Mouse (Mus musculus) kidney, postnatal 14 days (tissue): ENCODE measurements around the gene Tecta.

Experiments used
- DNase-seq: peaks from one replicate; pipeline ENCODE4 v3.0.0; 2022; ENCODE audit warnings: mixed read lengths

Tecta gene

GRCm38 (mm10) chr9:42399829-42400228 lies at the start of gene Tecta:
Gene Tecta, minus strand, starts transcription at chr9:42399929.
- no peak for DNase-seq

- no peak for DNase-seq
Observed at GRCm38 (mm10) chr9:42449043-42449442, 49.3 kb upstream of the Tecta start.

DNA sequence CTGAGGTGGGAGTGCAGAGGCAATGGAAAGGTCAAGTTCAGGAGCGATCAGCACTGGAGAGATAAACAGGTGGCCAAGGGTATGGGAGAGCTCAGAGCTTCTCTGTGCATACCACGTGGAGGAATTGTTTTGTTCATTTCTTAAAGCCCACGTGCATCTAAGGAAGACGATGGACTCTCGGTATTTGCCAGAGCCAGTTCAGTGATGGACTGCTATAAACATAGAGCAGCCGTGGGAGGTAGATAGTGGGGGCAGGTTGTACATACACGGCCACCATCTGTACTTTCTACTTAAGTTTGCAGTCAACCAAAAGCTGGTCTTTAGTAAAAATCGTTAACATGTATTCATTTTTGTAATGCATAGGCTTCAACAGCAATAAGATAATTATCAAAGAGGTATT lies 42.4 kb upstream of the Tecta start:
- no peak for DNase-seq

DNA sequence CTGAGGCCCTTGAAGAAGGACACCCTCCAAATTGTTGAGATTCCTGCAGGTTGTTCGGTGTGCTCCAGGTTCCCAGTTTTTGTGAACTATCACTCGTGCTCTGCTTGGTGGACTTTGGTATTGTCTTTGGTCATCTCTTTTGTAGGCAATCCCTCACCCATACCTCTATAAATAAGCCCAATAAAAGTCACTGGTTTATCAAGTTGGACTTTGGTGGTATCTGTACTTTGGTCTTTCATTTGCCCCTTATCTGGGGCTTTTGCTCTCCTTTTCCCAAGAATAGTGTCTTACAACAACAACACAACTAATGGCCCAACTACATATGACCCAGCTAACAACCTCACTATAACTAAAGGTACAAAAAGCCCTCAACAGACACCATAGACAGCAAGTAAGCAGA lies 41.5 kb upstream of the Tecta start:
- no peak for DNase-seq

- DNase-seq: no peak
Observed at GRCm38 (mm10) chr9:42439446-42439845, 39.7 kb upstream of the Tecta start.

- DNase-seq: peak; percentile 23
Observed at GRCm38 (mm10) chr9:42432155-42432554, 32.4 kb upstream of the Tecta start.

DNA sequence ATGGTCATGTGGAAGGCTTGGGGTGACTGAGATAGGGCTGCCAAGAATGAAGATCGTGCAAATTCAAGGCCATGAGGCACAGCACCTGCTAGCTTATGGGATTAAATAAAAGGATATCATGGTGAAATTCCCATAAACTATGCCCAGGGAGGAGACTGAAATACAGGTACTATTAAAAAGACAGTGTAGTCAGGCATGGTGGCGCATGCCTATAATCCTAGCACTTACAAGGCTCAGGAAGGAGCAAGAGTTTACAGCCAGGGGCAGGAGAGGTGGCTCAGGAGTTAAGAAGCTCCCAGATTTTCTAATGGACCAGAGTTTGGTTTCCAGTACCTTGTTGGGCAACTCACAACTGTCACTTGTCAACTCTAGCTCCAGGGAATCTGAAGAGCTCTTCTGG lies 31.9 kb upstream of the Tecta start:
- no peak for DNase-seq

GRCm38 (mm10) chr9:42428060-42428924 lies 28.6 kb upstream of the Tecta start:
- peak; percentile 33 for DNase-seq

DNA sequence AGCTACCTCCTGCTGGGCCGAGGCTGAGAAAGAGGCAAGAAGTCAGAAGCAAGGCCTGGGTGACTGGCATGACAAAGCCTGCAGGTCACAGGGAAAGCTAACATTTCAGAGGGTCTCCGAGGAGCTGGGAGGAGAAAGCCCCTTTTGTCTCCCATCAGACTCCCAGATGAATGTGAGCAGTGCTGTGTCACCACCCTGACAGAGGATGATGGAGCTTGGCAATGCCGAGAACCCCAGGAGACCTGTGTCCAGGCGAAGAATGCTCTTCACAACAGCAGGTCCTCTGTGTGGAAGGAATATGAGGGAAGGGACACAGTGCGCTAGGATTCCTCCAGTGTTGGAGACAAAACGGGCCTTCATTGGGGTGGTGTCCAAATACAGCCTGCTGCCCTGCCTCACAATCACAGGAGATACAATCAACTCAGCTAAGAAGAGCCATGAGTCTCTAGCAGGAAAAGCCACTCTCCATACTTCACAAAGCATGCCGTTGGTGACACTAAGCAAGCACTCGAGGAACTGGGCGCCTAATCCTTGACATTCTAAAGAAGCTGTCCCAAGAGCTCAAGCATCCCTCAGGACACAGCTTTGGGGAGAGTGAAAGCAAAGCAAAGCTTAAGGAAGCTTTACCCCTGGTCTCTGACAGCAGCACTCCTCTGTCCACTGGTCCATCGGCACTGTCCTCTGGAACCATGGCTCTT lies 27.1 kb upstream of the Tecta start:
- DNase-seq: no peak

DNA sequence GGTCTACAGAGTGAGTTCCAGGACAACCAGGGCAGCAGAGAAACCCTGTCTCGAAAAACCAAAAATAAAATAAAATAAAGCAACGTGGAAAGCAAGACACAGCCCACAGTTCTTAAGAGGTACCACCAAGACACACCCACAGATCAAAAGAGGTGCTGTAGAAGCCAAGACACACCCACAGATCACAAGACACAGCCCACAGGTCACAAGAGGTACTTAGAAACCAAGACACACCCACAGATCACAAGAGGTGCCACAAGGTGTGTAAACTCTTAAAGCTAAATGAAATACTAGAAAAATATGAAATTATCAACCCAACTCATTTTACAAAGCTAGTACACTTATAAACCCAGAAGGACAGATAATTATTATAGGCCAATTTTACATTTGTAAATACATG lies 23.9 kb upstream of the Tecta start:
- DNase-seq: no peak

DNA sequence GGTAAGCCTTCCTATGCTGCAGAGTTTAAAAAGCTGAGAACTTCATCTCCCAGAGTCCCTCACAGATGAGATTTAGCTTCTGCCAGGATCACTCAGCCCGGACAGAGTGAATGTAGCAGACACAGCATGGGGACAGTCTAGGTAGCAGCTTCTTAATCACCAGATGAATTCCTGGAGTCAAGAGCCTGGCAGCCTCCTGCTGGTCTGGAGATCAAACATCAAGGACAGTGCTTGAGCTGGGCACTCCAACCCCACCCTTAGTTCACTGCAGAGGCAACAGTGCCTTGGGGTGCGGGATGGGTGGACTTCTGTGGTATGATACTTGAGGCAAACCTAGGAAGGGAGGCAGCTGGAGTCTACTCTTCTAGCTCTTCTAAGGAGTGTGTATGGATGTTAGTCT lies 20.0 kb upstream of the Tecta start:
- DNase-seq: no peak

DNA sequence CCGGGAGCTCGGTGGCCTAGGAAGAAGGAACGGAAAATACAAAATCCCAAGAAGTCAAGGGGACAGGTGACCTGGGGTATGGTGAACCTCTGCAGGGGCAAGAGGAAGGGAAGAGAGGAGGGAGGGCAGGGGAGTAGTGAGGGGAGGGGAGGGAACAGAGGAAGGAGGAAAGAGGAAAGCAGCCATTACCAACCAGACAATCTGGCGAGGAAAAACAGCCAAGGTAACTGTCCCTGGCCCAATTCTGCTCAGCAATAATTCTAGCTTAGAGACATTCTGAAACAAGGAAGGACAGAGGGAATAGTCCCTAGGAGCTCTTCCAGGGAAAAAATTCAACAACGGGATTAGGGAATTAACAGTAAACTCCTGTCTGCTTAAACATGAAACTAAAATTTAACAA lies 19.1 kb upstream of the Tecta start:
- no peak for DNase-seq

GRCm38 (mm10) chr9:42417352-42417952 lies 17.7 kb upstream of the Tecta start:
- DNase-seq: no peak

GRCm38 (mm10) chr9:42415184-42415583 lies 15.5 kb upstream of the Tecta start:
- DNase-seq: no peak

DNA sequence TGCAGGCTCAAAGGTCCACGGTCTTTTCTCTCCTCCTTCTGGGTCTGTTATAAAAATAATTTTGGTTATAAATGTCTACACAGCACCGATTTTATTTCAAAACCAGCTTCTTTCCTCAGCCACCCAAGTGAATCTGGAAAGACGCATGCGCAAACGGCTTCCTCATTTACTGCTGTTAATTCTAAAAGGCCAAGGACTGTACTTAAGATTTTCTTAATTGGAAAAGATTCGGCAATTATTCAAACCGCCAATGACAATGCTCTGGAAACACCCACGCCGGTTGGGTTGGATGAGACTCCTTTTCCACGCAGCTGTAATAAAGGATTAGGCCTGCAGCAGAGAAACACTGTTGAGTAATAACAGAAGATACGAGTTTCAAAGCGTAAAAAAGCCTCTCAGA lies 13.6 kb upstream of the Tecta start:
- no peak for DNase-seq

GRCm38 (mm10) chr9:42411296-42411695 lies 11.6 kb upstream of the Tecta start:
- DNase-seq: peak; percentile 28

DNA sequence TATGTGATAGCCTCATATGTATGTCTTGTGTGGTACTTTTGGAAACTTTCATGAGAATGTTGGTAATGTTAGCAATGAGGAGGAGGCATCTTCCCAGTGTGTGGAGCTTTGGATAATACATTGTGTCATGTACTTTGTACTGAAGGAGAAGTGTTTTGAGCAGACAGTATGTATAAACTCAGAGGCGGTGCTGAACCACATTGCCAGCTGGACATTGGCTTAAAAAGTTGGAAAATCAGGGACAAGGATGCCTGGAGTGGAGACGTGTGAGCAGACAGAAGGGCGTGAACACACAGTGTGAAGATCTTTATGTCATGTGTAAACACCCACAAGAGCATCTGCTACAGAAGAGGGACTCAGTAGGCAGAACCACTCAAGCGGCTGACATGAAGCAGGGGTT lies 6.0 kb upstream of the Tecta start:
- DNase-seq: no peak

GRCm38 (mm10) chr9:42401486-42401885 lies 1.8 kb upstream of the Tecta start:
- DNase-seq: no peak

DNA sequence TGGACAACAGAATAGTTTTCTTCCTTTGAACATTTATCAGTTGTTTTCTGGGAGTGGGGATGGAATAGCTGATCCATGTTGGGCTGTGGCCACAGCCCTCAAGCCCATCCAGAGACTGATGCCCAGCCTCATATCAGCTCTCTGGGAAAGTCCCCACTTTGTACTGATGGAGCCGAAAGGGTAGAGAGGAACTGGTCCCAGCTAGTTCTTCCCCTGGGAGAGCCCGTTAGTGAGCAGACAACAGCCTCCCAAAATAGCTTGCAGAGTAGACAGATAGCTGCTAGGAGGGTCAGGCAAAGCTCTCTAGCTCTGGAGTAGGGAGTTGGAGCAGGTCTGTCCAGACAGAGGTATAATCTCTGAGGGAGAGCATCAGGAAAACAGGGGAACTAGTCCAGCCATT lies 3.6 kb downstream of the Tecta start:
- no peak for DNase-seq

- DNase-seq: no peak
Observed at GRCm38 (mm10) chr9:42394903-42395302, 4.8 kb downstream of the Tecta start.

DNA sequence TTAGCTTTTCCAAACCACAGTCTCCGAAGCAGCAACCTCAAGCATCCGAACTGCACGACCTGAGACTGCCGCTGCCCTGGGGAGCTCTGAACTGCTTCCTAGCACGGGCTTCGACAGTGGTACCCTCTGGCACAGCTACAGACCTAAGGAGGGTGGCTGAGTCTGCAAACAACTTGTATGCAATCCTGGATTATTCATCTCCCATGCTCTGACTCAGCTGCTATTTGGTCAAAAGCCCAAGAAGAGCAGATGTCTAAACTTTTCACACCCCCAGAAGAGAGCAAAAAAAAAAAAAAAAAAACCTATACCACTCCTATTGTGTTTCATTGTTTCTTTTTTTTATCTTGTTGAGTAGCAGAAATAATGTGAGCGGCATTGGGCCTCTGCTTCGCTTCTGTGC lies 5.4 kb downstream of the Tecta start:
- DNase-seq: no peak

DNA sequence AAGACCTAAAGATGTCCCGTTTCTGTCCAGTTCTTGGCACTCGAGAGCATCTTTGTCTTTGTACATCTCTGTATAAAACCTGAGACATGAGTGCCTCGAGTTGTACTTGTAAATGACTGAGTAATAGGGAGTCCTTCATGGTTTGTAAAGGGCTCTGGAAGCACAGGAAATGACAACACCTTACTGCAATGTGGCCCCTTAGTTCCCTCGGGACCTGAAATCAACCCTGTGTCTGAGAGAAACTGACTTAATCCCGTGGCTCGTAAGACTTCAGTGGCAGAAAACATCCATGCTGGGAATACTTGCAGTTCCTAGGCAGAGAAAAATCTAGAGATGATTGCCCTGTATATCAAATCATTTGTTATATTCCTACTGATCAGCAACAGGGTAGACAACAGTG lies 6.8 kb downstream of the Tecta start:
- no peak for DNase-seq

DNA sequence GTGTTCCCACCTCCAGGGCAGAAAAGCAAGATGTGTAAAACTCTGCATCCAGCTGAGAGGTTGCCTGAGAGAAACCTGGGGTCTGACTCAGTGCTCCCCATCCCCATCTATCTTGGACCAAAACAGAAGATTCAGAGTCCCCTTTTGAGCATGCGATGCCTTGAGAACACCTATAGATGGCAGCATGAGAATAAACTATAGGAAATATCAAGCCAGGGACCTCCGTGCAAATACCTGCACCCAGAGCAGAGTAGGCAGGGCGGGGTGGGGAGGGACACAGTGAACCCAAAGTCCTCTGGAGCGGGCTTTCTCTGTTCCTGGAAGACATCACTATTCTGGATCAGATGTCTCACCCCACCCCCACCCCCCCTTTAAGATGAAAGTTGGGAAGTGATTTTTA lies 11.2 kb downstream of the Tecta start:
- no peak for DNase-seq

DNA sequence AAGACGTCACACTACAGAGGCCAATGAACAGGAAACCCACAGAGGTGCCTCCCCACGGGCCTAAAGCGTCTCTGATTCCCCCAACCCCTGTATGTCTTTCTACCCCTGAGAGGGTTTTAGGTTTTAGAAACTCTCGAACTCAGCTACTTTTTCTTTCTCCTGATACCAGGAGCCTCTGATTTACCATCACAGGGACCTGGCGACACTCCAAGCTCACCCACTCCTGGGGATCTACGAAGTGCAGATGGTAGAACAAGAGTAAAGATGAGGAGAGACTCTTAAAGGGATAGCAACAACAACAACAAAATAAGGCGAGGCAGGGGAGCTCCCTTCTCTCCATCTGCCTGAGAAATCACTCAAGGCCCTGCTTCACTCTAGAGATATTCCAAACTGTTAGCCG lies 12.7 kb downstream of the Tecta start:
- DNase-seq: no peak
